Mouse (Mus musculus) ovary, adult 18-20 months (tissue): ENCODE data around the gene Auh.

Source experiments
- DNase-seq: peaks from one replicate; pipeline ENCODE4 v3.0.0; 2022; ENCODE audit warnings: low spot score, mixed read lengths

Gene Auh

GRCm38 (mm10) chr13:52794232-52794631, 135.2 kb downstream of the Auh start:
- no peak for DNase-seq

- DNase-seq = no peak
These were observed 136.0 kb downstream of the Auh start for GRCm38 (mm10) chr13:52793434-52793989.

DNA sequence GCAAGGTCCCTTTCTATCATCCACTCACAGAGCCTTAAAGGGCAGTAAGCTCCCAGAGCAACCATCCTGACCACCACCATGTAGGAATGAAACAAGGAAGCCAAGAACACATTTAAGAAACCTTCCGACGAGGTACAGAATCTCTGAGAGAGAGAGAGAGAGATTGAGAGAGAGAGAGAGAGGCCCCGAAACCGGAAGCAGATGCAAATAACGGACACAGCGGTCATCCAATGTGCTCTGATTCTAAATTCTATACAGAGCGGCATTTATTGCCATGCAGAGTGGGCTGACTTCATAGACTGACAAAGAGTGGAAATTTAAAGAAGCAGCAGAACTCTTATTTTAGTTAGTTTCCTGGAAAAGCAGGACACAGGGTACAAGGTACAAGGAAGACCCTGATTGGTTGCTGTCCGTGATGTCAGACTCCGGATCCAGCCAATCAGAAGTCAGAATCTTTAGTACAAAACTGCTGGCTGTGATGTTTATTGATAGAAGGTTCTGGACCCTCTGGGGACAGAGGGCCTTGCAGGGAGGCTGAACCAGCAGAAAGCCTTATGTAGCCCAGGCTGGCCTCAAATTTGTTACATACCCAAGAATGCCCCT, 137.1 kb downstream of the Auh start:
- DNase-seq = no peak

GRCm38 (mm10) chr13:52790894-52791293, 138.6 kb downstream of the Auh start:
- DNase-seq = no peak
